Mouse (Mus musculus) ES-Bruce4 (cell line): ENCODE data around the gene Gnai3.

Experiments
- CTCF ChIP-seq: IDR thresholded peaks from one replicate; pipeline ENCODE4 v1.8.1; 2011; ENCODE audit warnings: low read depth, low read length
- EP300 ChIP-seq: IDR thresholded peaks from 2 replicates; pipeline ENCODE4 v1.6.1; 2011; ENCODE audit warnings: low read depth, low read length; ENCODE audit not compliant: insufficient read depth
- POLR2A ChIP-seq: IDR thresholded peaks from one replicate; pipeline ENCODE4 v1.8.1; 2011; ENCODE audit warnings: low read length; ENCODE audit not compliant: insufficient read depth

DNA sequence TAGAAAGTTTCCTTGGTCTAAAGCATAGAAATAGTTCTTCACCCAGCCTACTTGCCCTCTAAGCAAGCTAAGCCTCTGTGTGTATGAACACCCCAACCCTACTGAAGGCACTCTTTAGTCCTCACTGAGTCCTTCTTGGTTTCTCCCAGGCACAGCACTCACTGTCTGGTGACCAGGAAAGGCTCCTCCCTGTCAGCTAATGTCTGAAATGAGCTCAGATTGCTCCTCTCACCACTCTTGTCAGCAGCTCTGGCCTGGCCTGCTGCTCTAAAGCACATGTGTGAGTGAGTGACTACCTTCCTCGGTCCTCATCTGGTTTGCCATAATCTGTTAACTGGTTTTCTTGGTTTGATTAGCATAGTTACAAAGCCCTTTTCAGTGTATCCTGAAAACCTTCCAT lies 14.1 kb downstream of the Gnai3 start:
- TF ChIP-seq POLR2A (no peak), EP300 (no peak), CTCF (no peak)
